Mouse (Mus musculus): ENCODE measurements at regions not wholly inside any gene's neighbourhood (a gene's known extent, or its start where the extent isn't known, plus 50 kb on each side); places are given as distances from the start of the nearest gene placed in this dataset.
A peak's percentile ranks its signal among the peaks of the same experiment; 100 is the strongest.
"Not testable (repeated sequence)": the region's sequence is repeated elsewhere in the genome, so short reads cannot be mapped to it uniquely, and the experiment has no call there.

DNA sequence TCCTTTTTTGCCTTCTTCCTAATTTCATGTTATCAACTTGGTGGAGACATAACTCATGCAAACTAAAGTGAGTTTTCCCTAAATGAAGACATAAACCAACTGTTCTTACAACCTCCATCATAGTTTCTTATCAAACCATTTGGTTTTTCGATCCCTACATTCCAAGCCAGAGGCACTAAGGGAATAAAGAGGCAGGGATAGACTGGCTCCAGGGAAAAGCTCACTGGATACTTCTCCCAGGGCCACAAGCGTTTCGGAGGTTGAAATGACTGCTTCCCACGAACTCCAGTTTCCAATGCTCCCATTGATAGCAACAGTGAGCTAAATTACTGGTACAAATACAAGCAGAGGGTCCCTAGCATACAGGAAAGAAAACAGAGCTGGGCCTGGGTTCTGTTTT lies 178.4 kb upstream of the Otx2 start:
- DNase-seq (ENCODE audit: low read depth, low spot score) = no peak

DNA sequence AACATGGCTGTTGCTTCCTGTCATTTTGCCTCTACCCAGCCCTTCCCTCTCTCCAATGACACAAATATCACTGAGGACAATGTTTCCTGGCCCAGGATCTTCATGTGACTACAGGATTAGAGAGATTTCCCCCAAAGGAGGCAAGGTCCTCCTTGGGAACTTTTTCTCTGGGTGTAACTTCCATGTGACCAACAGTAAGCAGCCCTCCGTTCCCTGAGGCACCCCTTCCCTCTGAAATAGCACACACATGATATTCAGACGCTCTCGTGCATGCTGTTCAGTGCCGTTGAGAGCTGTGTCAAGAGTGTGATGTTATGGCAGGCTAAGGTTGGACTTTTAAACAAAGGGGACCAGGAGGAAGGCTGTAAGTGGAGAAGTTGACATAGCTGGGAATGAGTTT lies 169.2 kb upstream of the Otx2 start:
- no peak for DNase-seq (ENCODE audit: low read depth, low spot score)

DNA sequence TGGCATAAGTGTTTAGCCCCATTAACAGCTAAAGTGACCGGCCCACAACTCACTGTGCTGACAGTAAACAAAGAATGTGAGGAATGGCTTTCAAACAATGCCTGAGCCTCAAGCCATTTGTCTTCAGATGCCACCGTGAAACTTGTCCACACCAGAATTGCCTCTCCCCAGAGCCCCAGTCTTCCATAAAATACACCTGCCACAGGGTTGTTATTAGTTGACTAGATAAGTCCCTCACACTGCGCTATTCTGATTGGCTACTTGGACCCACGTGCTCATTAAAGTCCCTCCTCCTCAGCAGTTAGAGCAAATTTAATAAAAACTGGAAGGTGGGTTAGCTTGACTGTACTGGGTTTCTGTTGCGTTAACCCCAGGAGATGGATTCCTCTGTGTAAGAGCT lies 167.7 kb upstream of the Otx2 start:
- DNase-seq (ENCODE audit: low read depth, low spot score) = no peak

DNA sequence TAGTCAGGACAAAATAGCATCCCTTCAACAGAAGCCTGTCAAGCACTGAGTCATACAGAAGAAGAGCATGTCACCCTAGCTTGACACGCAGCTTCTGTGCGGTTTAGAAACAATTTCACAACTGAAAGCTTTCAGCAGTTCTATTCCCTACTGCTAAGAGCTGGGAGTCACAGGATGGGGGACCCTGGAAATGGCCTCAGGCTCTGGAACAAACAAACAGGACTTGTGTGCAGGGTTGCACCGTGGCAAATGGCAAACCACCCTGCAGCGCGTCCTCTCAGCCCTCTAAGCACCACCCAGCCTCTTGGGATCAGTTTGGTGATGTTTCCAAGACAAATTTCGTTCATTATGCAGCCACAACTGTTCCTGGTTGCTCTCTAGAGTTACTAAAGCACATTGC lies 163.6 kb upstream of the Otx2 start:
- no peak for DNase-seq (ENCODE audit: low read depth, low spot score)

DNA sequence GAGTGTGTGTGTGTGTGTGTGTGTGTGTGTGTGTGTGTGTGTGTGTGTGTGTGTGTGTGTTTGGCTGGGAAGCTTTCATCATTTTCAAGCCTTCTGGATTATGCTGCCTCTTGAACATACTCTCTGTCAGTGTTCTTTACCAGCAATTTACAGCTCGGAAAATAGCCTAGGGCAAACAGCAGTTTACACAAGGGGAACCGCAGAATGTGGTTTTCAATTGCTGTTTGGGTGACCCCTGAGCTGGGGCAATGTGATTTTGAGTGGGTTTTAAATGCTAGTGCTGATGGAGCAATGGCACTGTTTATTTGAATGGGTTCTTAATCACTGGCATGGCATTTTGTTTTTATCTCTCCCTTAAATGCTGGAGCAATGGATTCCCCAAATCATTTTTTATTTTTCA lies 162.5 kb upstream of the Otx2 start:
- DNase-seq (ENCODE audit: low read depth, low spot score) = peak; percentile 58

DNA sequence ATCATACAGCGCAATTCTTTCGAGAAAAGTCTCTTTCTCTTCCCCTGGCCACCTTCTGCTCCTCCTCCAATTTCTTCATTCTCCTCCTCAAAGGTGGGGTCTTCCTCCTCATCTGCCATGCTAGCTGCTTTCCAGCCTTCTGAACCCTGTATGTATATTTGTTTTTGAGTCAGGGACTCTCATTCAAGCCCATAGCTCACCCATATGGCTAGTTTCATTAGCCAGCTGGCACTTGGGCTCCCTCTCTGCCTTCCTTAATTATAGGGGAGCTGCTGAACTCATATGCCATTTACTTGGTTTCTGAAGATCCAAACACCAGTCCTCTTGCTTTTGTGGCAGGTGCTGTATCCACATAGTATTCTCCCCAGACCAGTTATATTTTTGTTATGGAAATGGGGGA lies 160.8 kb upstream of the Otx2 start:
- no peak for DNase-seq (ENCODE audit: low read depth, low spot score)

DNA sequence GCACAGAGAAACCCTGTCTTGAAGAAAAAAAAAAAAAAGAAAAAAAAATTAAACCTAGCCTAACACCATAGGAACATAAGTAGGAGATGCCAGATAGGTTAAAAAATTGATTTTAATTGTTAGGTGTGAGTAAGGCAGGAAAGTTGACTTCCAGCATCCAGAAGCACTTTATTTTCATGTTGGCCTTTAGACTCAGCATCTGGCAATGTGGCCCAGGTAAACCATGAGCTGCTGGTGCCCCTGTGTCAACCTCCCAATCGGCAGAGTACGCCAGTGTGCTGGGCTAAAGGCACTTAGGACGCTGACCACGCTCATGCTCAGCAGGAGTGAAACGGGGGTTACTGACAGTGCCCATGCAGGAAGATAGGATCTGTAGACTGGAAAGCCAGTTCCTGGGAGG lies 152.8 kb upstream of the Otx2 start:
- DNase-seq (ENCODE audit: low read depth, low spot score) = no peak

DNA sequence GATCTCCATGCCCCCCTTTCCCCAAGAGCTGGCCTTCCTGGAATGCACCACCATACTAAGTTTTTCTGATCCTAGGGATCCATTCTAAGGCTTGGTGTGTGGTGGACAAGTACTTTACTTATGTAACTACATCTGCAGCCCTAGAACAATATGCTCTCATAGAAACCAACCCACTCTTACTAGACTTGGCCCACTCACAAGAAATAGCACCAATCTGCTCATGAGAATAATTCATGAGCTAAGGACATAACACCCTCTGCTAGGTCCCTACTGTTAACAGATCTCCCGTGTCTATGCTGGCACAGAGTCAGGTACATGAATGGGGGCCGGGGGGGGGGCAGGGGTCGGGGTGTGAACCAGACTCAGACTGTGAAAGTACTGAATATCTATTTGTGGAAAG lies 150.8 kb upstream of the Otx2 start:
- no peak for DNase-seq (ENCODE audit: low read depth, low spot score)

DNA sequence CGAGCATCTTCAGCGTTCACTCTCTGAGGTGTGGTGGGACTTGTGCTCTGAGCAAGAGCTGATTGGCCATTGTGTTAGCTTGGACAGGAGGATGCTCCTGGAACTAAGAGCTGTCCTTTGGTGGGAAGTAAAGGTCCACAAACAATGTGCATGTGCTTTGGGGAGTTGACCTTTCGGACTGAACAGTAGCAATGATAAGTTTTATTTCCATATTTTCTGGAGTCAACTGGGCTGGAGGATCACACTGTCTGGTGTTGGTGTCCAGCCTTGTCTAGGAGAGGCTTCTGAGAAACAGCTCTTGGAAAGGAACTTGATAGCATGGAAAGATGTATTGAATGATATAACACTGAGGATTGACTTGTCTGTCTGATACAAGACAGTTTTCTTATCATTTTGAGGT lies 142.3 kb upstream of the Otx2 start:
- DNase-seq (ENCODE audit: low read depth, low spot score) = no peak

DNA sequence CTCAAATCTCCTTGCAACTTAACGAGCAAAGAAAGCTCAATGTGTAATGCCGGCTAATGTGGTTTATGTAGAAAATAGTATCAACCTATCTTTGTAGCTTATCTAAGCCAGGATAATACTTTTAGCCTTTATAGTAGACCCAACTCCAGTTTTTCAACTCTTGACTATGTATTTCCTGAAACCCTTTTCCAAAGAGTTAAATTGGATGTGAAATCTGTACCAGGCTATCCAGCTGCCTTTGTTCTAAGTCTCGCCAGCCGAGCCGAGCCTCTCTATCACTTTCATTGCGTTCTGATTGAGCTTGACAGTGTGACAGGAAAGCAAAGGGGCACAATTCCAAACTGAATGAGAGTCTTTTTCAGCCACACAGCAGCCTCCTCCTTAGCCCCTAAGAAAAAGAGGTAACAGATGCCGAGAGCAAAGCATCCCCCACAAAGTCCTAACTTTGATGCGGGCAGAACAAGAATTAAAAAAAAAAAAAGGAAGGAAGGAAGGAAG lies 141.7 kb upstream of the Otx2 start:
- peak; percentile 19 for DNase-seq (ENCODE audit: low read depth, low spot score)

DNA sequence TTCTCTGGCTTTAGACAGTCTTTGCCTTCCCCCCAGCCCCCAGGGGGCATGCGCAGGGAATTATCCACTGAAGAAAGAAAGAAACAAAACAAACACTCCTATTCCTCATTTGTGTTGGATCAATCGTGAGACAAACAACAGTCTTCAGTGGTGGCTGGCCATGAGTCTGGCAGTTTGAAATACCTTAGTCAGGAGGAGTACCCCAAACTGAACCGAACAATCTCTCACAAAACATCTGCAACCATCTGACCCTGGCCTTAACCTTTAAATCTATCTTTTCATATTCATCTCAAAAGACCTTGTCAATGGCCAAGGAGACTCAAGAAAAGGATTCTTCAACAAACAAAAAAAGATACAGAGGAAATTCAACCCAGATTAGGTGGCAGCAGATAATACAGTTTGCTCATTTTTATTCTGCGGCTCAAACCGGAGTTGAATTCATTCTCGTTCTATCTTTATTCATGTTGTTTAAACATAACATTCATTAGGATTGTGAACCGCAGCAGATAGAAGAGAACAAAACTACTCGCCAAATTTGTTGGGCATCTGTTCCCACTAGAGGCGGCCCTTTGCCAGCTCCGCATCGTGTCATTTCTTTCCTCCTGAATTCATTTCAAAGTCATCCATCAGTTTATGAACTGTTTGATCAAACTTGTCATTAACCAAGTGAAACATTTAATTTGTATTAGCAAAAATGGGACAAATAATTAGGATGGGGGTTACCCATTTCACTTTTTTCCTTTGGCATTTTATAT lies 139.3 kb upstream of the Otx2 start:
- no peak for DNase-seq (ENCODE audit: low read depth, low spot score)

DNA sequence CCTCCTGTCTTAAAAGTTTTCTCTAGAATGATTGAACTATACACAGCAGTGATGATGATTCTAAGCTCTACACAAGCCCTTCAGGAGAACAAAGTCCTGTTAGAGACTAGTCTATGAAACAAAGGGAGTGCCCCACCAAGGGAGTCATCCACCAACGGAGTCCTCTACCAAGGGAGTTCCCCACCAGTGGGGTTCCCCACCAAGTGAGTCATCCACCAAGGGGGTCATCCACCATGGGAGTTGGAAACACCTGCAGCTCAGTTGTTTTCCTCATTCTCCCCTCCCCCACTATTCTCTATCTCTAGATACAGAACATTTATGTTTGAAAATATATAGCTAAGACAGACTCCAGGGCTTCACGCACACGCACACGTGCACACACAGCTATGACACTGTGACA lies 130.5 kb upstream of the Otx2 start:
- no peak for DNase-seq (ENCODE audit: low read depth, low spot score)

DNA sequence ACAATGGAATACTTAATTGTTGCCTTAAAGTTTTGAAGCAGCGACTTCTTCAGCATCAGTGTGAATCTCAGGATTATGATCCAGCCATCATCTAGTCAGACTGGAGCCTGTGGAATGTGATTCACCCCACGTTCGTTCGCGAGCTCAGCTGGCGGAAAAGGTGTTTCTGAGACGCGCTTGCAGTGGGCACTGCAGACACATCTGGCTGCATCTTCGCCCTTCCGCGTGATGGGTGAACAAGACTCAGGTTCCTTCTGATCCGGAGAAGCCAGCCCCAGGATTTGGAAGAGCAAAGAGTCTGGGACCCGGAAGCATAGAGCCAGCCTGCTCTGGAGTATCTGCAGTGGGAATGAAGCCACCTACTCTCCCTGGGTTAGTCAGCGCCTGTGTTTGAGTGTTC lies 127.7 kb upstream of the Otx2 start:
- DNase-seq (ENCODE audit: low read depth, low spot score) = no peak

DNA sequence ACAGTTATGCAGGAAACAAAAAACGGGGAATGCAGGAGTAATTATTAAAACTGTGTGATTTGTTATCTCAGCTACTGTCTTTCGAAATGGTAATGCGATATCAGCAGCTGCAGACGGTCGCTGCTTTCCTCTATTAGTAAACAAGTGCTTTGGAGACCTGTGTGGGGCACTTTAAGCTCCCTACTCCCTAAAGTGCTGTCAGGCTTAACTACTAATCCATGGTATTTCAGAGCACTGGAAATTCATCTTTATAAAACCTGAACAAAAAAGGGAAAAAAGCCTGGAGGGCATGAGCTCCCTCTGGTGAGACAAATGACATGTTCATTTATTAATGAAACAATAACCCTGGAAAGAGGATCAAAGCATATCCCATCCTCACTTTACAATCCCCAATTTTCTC lies 127.2 kb upstream of the Otx2 start:
- DNase-seq (ENCODE audit: low read depth, low spot score) = no peak

DNA sequence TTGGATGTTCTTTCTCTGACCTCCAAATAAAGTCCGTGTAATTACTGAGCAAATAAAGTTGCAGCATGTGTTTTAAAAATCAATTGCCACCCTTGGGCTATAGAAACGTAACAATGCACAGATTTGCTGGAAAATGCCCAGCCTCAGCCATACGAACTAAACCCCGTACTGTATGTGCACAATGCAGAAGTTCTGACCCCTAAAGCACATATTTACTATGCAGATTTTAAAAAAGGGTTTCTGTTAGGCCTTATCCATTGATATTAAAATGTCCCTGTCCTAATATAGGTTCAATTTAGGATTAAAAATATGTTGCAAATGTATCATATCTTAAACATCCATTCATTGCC lies 126.5 kb upstream of the Otx2 start:
- no peak for DNase-seq (ENCODE audit: low read depth, low spot score)

DNA sequence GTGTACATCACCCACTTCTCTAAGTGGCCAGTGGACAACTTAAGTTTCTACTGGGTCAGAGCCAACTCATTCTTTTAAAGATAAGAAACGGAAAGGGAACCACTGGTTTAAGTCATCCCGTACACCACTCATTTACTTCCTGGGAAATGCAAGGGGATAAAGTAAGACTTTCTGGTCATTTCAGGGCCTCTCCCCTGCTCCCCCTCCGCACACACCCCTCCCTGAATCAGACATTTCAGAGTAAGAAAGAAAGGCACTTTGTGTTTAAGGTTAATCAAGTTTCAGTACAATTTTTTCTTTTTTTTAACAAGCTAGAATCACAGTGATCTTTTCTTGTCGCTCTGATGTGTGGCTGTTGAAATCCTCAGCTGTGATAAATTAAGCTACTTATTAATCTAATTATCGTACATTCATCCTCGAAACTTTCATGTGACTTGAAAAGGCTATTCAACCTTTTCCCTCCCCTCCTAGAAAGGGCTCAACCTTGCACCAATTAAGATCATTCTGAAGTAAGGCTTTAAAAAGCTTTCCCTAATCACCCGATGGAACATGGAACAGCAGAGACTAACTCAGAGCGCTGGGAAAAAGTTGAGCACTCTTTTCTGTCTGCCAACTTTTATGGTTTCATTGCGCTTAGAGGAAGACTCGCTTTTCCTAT lies 126.0 kb upstream of the Otx2 start:
- peak; percentile 14 for DNase-seq (ENCODE audit: low read depth, low spot score)

DNA sequence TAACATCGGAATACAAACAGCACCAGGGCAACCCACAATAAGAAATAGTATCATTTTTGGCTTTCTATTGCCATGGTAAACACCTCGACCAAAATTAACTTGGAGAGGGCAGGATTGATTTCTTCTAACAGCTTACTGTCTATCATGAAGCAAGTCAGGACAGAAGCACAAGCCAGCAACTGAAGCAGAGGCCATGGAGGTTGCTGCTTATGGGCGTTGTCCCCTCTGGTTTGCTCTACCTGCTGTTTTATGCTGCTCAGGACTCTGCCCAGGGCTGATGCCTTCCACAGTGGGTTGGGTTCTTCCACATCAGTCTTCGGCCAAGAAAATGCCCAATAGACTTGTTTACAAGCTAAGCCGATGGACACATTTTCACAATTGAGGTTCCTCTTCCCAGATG lies 117.9 kb upstream of the Otx2 start:
- no peak for DNase-seq (ENCODE audit: low read depth, low spot score)

DNA sequence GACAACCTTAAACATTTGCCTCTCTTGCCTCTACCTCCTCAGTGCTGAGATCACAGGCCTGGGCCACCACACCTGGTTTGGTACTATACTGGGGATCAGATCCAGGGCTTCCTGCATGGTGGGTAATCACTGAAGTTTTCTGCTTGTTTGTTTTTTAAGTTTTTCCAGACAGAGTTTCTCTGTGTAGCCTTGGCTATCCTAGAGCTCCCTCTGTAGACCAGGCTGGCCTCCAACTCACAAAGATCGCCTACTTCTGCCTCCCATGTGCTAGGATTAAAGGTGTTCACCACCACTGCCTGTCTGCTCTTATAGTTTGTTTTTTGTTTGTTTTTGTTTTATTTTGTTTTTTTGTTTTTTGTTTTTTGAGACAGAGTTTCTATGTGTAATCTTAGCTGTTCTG lies 105.7 kb upstream of the Otx2 start:
- no peak for DNase-seq (ENCODE audit: low read depth, low spot score)

DNA sequence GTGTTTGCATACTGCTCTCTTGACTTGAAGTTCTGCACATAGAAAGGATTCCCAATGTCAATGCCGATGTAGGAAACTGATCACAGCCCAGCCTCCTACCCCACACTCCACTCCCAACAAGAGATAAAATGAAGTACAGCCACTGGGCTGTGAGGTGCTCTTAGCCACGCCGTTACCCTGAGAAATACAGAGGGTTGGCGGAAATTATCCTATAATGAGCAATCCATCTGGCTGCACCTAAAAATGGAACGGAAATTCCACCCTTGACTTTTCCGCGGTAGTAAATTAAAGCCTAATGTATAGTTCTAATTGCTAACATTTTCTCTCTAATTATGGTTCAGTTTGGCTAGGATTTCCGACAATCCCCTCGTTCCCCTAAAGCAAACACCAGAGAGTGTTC lies 97.2 kb upstream of the Otx2 start:
- DNase-seq (ENCODE audit: low read depth, low spot score) = peak; percentile 52

DNA sequence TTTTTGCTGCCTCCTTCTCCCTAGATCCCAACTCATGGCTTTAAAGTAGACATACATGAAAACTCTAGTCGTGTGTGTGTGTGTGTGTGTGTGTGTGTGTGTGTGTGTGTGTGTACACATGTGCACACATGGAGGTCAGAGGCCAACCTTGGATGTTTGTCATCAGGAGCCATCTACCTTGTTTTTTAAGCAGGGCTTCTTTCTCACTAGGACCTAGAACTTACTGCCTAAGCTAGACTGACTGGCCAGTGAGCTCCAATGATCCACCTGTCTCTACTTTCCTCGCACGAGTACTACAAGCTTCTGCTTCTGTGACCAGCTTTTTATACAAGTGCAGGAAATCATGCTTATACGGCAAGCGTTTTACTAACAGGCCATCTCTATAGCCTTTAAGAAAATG lies 89.1 kb upstream of the Otx2 start:
- no peak for DNase-seq (ENCODE audit: low read depth, low spot score)

DNA sequence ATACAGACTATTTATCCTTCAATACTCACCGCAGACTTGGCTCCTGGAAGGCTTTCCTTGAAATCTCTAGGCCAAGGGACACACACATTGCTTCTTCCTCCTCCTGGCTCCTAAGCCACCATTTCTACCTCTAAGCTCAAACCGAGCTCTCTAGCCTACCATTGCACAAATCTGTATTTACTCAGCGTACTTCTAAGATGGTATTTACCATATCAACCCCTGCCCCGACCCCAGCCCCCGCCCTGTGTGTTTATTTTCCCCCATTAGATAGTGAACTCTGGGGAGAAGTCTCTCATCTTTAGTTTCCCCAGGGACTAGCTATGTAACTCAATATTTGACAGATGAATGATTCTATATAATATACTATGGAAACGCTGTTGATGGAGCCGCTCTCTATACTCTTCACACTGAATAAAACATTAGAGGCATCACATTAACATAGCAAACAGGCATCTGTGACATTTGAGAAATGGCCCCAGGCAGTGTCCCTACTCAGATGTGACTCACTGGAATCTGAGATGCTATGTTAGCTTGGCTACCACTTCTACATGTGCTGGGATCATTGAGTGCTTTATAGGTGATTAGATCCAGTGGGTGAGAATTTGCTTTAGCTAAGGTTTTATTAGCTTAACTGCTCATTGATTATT lies 87.5 kb upstream of the Otx2 start:
- no peak for DNase-seq (ENCODE audit: low read depth, low spot score)

DNA sequence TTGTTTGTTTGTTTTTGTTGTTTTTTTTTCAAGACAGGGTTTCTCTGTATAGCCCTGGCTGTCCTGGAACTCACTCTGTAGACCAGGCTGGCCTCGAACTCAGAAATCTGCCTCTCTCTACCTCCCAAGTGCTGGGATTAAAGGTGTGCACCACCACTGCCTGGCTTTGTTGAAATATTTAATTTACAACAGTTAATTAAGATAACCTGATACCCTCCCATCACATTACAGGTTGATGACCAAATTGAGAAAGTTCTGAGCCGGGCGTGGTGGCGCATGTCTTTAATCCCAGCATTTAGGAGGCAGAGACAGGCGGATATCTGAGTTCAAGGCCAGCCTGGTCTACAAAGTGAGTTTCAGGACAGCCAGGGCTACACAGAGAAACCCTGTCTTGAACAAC lies 81.5 kb upstream of the Otx2 start:
- not testable (repeated sequence) for DNase-seq (ENCODE audit: low read depth, low spot score)

DNA sequence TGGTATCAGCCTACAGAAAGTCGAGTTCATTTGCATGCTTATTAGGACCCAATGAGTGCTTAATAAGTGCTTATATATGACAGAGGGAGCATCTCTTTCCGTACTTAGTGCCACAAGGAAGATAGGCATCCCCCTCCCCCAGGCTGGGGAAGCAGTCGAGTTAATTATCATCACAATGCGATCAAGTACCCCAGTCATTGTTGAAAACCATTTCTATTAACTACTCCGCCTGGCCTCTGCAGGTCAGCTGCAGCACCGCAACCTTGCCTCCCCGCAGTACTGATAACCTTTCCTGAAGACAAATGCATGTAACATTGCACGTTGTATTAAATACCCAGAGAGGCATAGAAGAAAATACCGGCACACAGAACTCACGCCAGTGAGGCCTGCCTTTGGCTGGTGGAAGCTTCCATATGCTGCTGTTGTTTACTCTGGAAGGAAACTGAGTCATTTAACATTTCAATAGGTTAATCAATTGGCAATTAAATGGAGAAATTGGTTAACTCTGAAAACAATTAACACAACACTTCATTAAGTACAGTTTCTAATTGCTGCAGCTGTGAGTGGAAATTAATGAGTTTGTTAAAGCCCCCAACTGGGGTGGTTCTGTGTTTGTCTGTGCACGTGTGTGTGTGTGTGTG lies 80.6 kb upstream of the Otx2 start:
- no peak for DNase-seq (ENCODE audit: low read depth, low spot score)

All from forelimb bud, embryonic 11.5 days (tissue).